Mouse (Mus musculus) heart, embryonic 15.5 days (tissue): Measurements from ENCODE around the gene Aph1b. TPM values are rescaled to one million over a fixed set of nuclear protein-coding genes. Genes with fewer than 3 reads are reported as not detected.
"Not testable (repeated sequence)": the region's sequence is repeated elsewhere in the genome, so short reads cannot be mapped to it uniquely, and the experiment has no call there.

Source experiments
- ATAC-seq: fragments of 200-750 bp; cut with Nextera tagmentation; replicated peaks from 2 replicates; pipeline ENCODE4 v1.8.0; 2017; ENCODE audit warnings: low read depth, moderate TSS enrichment; ENCODE audit not compliant: insufficient number of reproducible peaks, insufficient read depth, low FRiP score
- H3K27ac ChIP-seq: fragments of 300-500 bp; sonication (generic); 2 replicates; pipeline ENCODE4 v1.5.1; 2015; ENCODE audit warnings: mild to moderate bottlenecking, inconsistent platforms
- H3K27me3 ChIP-seq: fragments of 300-500 bp; sonication (generic); 2 replicates; pipeline ENCODE4 v1.6.1; 2015; ENCODE audit warnings: inconsistent platforms
- H3K36me3 ChIP-seq: fragments of 300-500 bp; sonication (generic); 2 replicates; pipeline ENCODE4 v1.6.1; 2015; ENCODE audit warnings: mild to moderate bottlenecking, inconsistent platforms
- H3K4me1 ChIP-seq: fragments of 300-500 bp; sonication (generic); replicated peaks from 2 replicates; pipeline ENCODE4 v1.6.1; 2015; ENCODE audit warnings: inconsistent platforms
- H3K4me2 ChIP-seq: fragments of 300-500 bp; sonication (generic); 2 replicates; pipeline ENCODE4 v1.6.1; 2015; ENCODE audit warnings: inconsistent platforms, mild to moderate bottlenecking, moderate library complexity
- H3K4me3 ChIP-seq: fragments of 300-500 bp; sonication (generic); 2 replicates; pipeline ENCODE4 v1.5.1; 2015; ENCODE audit warnings: mild to moderate bottlenecking, inconsistent platforms
- H3K9ac ChIP-seq: fragments of 300-500 bp; sonication (generic); 2 replicates; pipeline ENCODE4 v1.6.1; 2015; ENCODE audit warnings: mild to moderate bottlenecking, inconsistent platforms
- H3K9me3 ChIP-seq: fragments of 300-500 bp; sonication (generic); replicated peaks from 2 replicates; pipeline ENCODE4 v1.6.1; 2016; ENCODE audit warnings: inconsistent platforms
- WGBS: fragments of 180-500 bp; shearing (Covaris S2); methylation state at CpG from one replicate; pipeline ENCODE4 v1.1.7; 2015; ENCODE audit warnings: mixed read lengths; 5-methylcytosine and 5-hydroxymethylcytosine counted together
- polyA plus RNA-seq: library from polyadenylated mRNA; unstranded; fragments of >200 nt; fragmentation: Nextera tagmentation; extraction: Ambion mirVana; gene quantifications from 2 replicates; pipeline ENCODE4 v1.2.1, GENCODE M21; 2015

The Aph1b gene
- polyA plus RNA-seq = 5.8 and 5.9 TPM in 2 replicates

DNA sequence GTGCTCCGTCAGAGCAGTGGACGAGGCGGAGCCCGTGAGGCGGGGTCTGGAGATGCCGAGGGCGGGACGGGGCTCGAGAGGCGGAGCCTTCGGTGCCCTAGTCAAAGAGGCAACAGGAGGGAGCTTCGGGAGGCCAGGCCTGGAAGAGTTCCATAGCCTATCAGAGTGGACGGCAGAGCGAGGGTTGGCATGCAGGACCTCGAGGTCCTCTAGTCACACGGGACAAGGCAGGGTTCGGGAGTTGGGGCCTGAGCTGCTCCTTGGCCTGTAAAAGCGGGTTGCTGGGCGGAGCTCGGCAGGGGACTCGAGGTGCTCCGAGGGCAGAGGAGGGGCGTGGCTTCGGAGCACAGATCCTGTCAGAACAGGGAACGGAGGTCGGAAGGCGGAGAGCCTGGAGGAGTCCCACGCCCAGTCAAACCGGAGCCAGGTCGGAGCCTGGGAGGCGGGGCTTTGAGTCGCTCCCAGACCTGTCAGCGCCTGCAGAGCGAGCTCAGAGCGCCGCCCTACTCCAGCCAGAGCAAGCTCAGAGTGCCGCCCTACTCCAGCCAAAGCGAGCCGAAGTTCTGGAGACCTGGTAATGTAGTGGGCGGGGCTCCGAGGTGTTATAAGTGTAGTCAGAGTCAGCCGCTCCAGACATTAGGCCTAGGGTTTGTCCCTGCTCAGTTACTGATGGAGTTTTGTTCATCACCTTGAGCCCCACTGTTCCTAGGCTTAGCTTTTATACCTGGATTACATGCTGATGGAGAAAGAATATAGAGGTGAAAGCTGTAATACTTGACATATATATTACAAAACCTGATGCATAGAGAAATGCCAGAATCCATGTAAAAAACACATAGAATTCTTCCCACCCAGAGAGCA lies at the start of gene Aph1b:
TSS of gene Aph1b (minus strand) at position 27 of the 861 bp plus-strand sequence.
- H3K27me3 ChIP-seq = no peaks in the 10 kb centered on the region
- H3K9ac ChIP-seq = peak within 1 kb of the TSS; percentile 76

DNA sequence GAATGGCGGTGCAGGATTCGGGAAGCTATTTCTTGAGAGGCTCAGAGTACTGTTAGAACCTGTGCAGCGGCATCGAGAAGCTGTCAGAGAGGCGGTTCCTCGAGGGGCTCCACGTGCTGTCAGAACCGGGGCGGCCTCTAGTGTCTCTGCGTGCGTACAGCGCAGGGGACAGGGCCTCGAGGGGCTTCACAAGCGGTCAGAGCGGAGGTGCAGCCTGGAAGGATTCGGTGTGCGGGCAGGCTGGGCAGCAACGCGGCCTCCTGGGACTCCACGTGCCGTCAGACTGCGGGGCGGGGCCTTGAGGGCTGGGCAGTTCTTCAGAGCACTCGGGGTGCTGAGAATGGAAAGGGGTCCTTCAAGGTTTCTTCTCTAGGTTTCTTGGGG lies 39.8 kb upstream of the Aph1b start:
- no peak overlapping the region for H3K27ac ChIP-seq
- no peaks in the 10 kb centered on the region for H3K9me3 ChIP-seq
- under 1% methylated on average over 24 of the region's 24 CpGs for WGBS
- H3K9ac ChIP-seq = peak overlapping the region; percentile 49
- peak; percentile 50 for ATAC-seq
- H3K36me3 ChIP-seq = no peaks in the 10 kb centered on the region
- peak overlapping the region; percentile 100 for H3K4me2 ChIP-seq
- H3K4me1 ChIP-seq = peaks cover 16% of the 10 kb centered on the region
- H3K4me3 ChIP-seq = peak overlapping the region; percentile 81
- H3K27me3 ChIP-seq = no peaks in the 10 kb centered on the region

More for the DNA sequence above, at the start of gene Aph1b:
- no peaks in the 10 kb centered on the region for H3K9me3 ChIP-seq
- no peaks in the 10 kb centered on the region for H3K36me3 ChIP-seq
- peak within 1 kb of the TSS; percentile 98 for H3K27ac ChIP-seq
- H3K4me3 ChIP-seq = peak within 1 kb of the TSS; percentile 81
- H3K4me2 ChIP-seq = peak within 1 kb of the TSS; percentile 89
- under 1% methylated on average over 42 of the region's 42 CpGs for WGBS
- H3K4me1 ChIP-seq = peaks cover 11% of the 10 kb centered on the region
- ATAC-seq = peak; percentile 97

DNA sequence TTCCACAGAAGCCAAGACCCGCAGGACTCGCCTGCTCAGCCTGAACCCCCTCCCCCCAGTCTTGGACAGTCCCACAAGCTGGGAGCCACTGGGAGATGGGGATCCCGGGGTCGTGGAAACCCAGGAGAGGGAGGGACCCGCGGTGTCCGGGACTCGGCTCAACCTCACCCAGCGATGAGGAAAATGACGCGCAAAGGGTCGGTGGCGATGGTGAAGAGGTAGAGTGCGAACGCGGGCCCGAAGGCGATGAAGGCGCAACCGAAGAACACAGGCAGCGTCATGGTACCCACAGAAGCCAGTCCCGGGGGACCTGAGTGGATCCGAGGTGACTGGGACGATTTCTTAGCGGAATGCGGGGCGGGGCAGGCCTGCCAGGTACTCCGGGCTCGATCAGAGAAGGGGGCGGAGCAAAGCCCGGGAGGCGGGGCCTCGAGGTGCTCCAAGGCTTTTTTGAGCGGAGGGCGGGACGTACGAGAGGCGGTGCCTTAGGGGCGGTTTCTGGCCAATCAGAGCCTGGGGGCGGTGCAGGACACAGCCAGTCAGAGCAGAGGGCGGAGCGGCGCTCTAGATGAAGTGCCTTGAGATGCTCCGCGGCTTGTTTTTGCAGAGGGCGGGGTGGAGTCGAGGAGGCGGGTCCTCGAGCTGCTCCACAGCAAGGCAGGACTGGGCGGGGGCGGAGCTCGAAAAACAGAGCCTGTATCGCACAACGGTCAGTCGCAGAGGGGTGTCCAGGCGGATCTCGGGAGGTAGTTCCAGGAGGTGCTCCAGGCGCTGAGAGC lies 39.2 kb upstream of the Aph1b start, which contains the start of gene Aph1c:
TSS of gene Aph1c (minus strand) at position 409 of the 779 bp plus-strand sequence.
- no peaks in the 10 kb centered on the region for H3K27me3 ChIP-seq
- 0 out of 2 replicates have a peak within 1 kb of the TSS, but pooled peaks have one; percentile 16 for H3K27ac ChIP-seq
- peak within 1 kb of the TSS; percentile 100 for H3K4me2 ChIP-seq
- H3K9ac ChIP-seq = peak within 1 kb of the TSS; percentile 55
- peak; percentile 100 for ATAC-seq
- peak within 1 kb of the TSS; percentile 81 for H3K4me3 ChIP-seq
- H3K36me3 ChIP-seq = no peaks in the 10 kb centered on the region
- WGBS = under 1% methylated on average over 58 of the region's 58 CpGs
- H3K4me1 ChIP-seq = peaks cover 16% of the 10 kb centered on the region
- no peaks in the 10 kb centered on the region for H3K9me3 ChIP-seq

DNA sequence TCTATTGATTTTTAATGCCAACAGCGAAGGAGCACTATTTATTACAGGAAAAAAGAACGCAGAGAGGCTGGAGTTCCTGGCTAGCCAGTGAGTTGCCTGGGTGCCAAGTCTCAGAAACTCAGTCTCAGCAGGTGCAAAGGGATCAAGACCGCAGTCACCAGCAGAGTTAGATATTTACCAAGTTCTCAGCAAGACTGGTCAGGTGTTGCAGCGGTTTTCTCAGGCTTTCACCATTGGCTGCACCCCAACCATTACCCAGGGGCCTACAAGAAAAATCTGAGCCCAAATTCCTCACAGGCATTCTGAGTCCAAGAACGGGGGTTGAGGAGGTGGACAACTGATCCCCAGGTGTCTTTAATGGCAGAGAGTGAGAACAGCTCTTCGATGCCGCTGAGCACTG lies 38.6 kb upstream of the Aph1b start:
- ATAC-seq = no peak
- H3K4me3 ChIP-seq = peak overlapping the region; percentile 81
- H3K4me1 ChIP-seq = peaks cover 16% of the 10 kb centered on the region
- H3K9ac ChIP-seq = peak overlapping the region; percentile 55
- no peaks in the 10 kb centered on the region for H3K9me3 ChIP-seq
- 30% methylated on average over 7 of the region's 7 CpGs for WGBS
- H3K36me3 ChIP-seq = no peaks in the 10 kb centered on the region
- no peaks in the 10 kb centered on the region for H3K27me3 ChIP-seq
- 0 out of 2 replicates have a peak overlapping the region, but pooled peaks have one; percentile 16 for H3K27ac ChIP-seq
- H3K4me2 ChIP-seq = peak overlapping the region; percentile 100

DNA sequence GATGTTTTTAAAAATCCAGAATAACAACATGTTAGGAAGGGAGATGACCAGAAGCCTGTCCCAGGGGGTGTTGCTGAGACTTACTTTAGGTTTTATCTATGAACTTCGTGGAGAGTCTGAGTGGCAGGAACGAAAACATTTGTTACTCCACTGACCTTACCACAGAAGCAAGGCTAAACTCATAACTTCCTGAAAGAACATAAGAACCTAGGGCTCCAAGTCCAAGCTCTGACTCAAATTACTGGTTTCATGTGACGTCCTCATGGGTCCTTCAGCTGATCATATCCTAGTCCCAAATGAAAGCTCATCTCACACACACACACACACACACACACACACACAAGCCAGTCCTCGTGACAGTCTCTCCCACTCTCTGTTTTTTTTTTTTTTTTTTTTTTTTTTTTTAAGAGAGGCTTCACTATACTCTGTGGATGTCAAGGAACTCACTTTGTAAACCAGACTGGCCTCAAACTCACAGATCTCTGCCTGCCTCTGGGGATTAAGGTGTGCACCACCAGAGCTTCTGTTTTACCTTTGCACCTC lies 37.1 kb upstream of the Aph1b start:
- peaks cover 16% of the 10 kb centered on the region for H3K4me1 ChIP-seq

DNA sequence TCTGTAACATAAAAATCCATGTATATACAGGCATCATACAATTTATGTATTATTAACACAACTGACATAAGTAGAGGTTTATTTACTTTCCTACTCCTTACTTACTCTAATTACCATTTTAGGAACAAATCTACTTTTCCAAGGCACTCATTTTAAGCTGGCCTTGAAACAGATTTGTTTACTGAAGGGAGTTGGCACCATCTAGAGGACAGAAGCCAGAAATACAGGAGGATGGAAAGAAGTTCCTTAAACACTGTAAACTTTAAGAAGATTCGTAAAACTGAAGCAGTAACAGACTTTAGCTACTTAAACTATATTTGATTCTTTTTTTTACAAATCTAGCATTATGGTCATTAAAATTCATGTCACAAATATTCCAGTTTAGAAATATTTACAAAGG lies 30.7 kb upstream of the Aph1b start:
- no peaks in the 10 kb centered on the region for H3K36me3 ChIP-seq
- no peaks in the 10 kb centered on the region for H3K9me3 ChIP-seq
- no peaks in the 10 kb centered on the region for H3K27me3 ChIP-seq
- H3K27ac ChIP-seq = no peak overlapping the region
- H3K4me1 ChIP-seq = peaks cover 3% of the 10 kb centered on the region; the same call in 1 of the 2 replicates
- H3K4me2 ChIP-seq = no peak overlapping the region
- 34% methylated on average over 1 of the region's 1 CpGs for WGBS
- no peak for ATAC-seq
- H3K4me3 ChIP-seq = no peak overlapping the region
- no peak overlapping the region for H3K9ac ChIP-seq

More for the DNA sequence above, 37.1 kb upstream of the Aph1b start:
- Histone ChIP-seq H3K36me3 (no peaks in the 10 kb centered on the region), H3K9me3 (no peaks in the 10 kb centered on the region), H3K9ac (no peak overlapping the region), H3K4me3 (no peak overlapping the region), H3K27me3 (no peaks in the 10 kb centered on the region), H3K4me2 (no peak overlapping the region), H3K27ac (no peak overlapping the region)
- ATAC-seq = no peak
- WGBS = 48% methylated on average over 4 of the region's 4 CpGs

DNA sequence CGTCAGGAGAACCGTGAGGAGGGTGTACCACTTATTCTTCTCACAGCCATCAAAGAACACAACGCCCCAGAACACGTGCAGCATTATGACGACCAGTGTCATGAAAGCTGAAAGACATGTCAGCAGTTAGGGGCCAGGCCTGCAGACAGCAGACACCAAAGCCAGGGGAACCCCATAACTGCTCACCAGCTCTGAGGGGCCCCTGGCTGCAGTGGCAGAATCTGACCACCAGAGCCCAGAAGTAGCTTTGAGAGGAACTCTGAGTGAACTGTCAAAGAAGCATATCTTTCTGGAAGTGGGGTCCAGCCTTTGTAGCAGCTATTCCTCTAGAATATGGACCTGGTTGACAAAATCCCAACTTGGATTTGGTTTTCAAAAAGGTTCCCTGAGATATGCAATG lies 27.0 kb upstream of the Aph1b start:
- H3K4me2 ChIP-seq, H3K36me3 ChIP-seq, H3K9ac ChIP-seq, H3K4me1 ChIP-seq, ATAC-seq, H3K27ac ChIP-seq, H3K9me3 ChIP-seq, H3K4me3 ChIP-seq, H3K27me3 ChIP-seq: not testable (repeated sequence)
- 88% methylated on average over 2 of the region's 5 CpGs for WGBS

DNA sequence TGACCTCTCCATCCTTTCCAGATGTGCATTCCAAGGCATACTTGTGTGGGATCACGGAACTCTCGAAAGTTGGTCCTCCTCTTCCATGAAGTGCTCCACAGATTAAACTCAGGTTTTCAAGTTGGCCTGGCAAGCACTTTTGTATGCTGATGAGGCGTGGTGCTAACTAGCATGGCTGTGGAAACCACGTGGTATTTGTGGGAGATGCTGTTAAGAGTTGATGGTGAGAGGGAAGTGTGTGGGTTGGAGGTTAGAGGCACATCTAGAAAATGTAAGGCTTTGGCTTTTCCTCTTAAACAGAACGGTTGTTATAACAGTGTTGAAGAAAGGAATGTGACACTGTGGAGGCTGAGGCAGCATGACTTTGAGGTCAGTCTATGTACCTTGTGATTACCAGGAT lies 25.7 kb upstream of the Aph1b start:
- Histone ChIP-seq H3K4me2 (no peak overlapping the region), H3K27me3 (no peaks in the 10 kb centered on the region)

DNA sequence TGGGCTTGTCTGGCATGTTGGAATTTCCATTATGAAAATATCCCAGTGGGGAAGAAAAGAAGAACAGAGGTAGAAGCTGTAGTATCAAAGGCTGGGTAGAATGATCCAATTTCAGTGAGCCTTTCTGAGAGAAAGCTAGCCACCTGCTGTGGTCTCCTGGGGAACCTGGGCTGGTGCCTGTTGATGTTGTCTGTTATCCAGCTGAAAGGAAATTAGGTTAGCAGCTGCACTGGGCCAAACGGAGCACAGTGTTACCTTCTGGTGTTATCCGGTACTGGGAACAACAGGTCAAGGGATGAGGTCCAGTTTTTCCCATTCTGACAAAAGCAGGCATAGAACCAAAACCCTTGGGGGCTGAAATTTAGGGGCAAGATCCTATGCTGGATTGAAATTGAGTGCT lies 18.1 kb upstream of the Aph1b start:
- Histone ChIP-seq H3K4me3 (no peak overlapping the region), H3K27me3 (no peaks in the 10 kb centered on the region), H3K36me3 (no peaks in the 10 kb centered on the region), H3K9ac (no peak overlapping the region), H3K4me2 (no peak overlapping the region), H3K4me1 (no peaks in the 10 kb centered on the region), H3K27ac (no peak overlapping the region), H3K9me3 (no peaks in the 10 kb centered on the region)
- WGBS = 45% methylated on average over 2 of the region's 2 CpGs
- no peak for ATAC-seq

More for the DNA sequence above, 25.7 kb upstream of the Aph1b start:
- no peak overlapping the region for H3K4me3 ChIP-seq
- H3K4me1 ChIP-seq = peaks cover 3% of the 10 kb centered on the region; the same call in 1 of the 2 replicates
- no peak for ATAC-seq
- no peaks in the 10 kb centered on the region for H3K9me3 ChIP-seq
- 67% methylated on average over 5 of the region's 5 CpGs for WGBS
- no peak overlapping the region for H3K9ac ChIP-seq
- no peak overlapping the region for H3K27ac ChIP-seq
- no peaks in the 10 kb centered on the region for H3K36me3 ChIP-seq

DNA sequence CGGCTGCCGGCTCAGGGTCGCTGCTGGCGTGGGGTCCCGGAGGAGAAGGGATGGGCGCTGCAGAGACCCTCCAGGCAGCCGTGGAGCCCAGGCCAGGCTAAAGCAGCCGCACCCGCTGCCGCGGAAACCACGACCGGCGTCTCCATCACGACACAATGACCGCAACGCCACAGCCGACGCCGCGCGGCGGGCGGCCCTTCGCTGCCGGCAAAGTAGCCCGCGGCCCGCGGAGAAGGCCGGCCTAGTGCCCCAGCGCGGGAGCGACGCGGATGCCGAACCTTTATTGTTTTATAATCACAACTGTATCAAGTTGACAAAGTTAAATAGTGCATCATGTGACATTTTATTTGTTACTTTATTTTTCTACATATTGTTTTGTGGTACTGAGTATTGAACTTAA lies 10.7 kb upstream of the Aph1b start:
- 6% methylated on average over 30 of the region's 37 CpGs for WGBS
- H3K9me3 ChIP-seq, H3K27ac ChIP-seq, ATAC-seq, H3K36me3 ChIP-seq, H3K4me1 ChIP-seq, H3K27me3 ChIP-seq: not testable (repeated sequence)
- Histone ChIP-seq H3K9ac (peak overlapping the region; percentile 51; the same call in 1 of the 2 replicates), H3K4me2 (peak overlapping the region; percentile 63), H3K4me3 (peak overlapping the region; percentile 46)

DNA sequence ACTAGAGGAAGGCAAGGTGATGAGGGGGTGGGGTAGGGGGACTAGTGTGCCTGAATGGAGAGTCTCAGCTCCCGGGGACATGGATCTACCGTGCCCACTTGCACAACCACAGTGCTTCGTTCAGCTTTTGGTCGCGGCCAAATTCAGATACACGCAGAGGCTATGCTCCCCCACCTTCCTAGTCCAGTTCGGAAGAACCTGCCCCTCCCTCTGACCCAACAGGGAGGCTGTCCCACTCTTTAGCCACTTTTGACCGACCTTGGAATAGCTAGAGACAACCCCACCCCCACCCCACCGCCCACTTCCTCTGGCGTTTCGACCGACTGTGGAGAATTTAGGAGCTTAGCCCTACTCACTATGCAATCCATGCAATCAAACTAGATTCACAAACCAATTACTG lies 6.7 kb upstream of the Aph1b start:
- Histone ChIP-seq H3K9me3 (no peaks in the 10 kb centered on the region), H3K9ac (no peak overlapping the region), H3K4me3 (0 out of 2 replicates have a peak overlapping the region, but pooled peaks have one; percentile 7), H3K4me1 (peaks cover 9% of the 10 kb centered on the region), H3K27me3 (peaks cover 3% of the 10 kb centered on the region; the same call in 1 of the 2 replicates), H3K4me2 (peak overlapping the region; percentile 40), H3K27ac (no peak overlapping the region), H3K36me3 (no peaks in the 10 kb centered on the region)
- ATAC-seq = no peak
- 39% methylated on average over 12 of the region's 12 CpGs for WGBS
